Mouse (Mus musculus): Measurements from ENCODE around the gene Pvalb. TPM values are rescaled to one million over a fixed set of nuclear protein-coding genes. Genes with fewer than 3 reads are reported as not detected.

Gene Pvalb
- polyA plus RNA-seq, 1 experiment from 2014 or later = 0.44 TPM

GRCm38 (mm10) chr15:78179775-78180174 is 26.4 kb downstream of the Pvalb start:
- no peaks in the 10 kb centered on the region for H3K36me3 ChIP-seq (ENCODE audit: insufficient read depth, low read length)
- H3K4me3 ChIP-seq (ENCODE audit: low read length) = no peak overlapping the region
- H3K9me3 ChIP-seq (ENCODE audit: low read length) = no peaks in the 10 kb centered on the region
- peaks cover 2% of the 10 kb centered on the region; the same call in 1 of the 2 replicates for H3K4me1 ChIP-seq (ENCODE audit: insufficient read depth, low read length)
- H3K9ac ChIP-seq (replicated peaks; ENCODE audit: low read length) = no peak overlapping the region
- no peak overlapping the region for H3K4me2 ChIP-seq (replicated peaks; ENCODE audit: low read depth, low read length)
- peaks cover 3% of the 10 kb centered on the region; the same call in 1 of the 2 replicates for H3K27me3 ChIP-seq (ENCODE audit: insufficient read depth, low read length)
- no peak overlapping the region for H3K27ac ChIP-seq (ENCODE audit: low read length)
- 68% methylated on average over 3 of the region's 3 CpGs for WGBS
- no peak for ATAC-seq (ENCODE audit: low FRiP score, low TSS enrichment)

DNA sequence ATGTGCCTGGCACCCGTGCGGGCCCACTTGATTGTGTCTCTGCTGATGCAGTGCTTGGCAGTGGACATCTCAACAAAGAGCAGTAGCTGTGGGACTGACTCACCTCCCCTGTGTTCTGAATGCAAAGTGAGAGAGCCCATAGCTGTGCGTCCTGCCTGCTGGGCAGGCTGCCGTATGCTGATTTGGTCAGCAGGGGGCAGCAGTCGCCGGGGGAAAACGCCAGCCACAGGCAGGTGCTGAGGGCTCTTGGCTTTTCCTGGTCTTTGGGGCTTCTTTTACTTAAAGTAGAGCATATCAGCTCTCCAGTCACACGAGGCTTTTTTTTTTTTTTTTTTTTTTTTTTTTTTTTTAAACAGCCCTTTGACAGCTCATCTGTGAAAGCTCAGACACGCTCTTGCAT is 27.8 kb downstream of the Pvalb start:
- Histone ChIP-seq H3K4me3 (ENCODE audit: low read length) (no peak overlapping the region), H3K27ac (ENCODE audit: low read length) (no peak overlapping the region), H3K9me3 (ENCODE audit: low read length) (no peaks in the 10 kb centered on the region), H3K4me2 (replicated peaks; ENCODE audit: low read depth, low read length) (no peak overlapping the region), H3K36me3 (ENCODE audit: insufficient read depth, low read length) (no peaks in the 10 kb centered on the region), H3K4me1 (ENCODE audit: insufficient read depth, low read length) (peaks cover 5% of the 10 kb centered on the region; the same call in 1 of the 2 replicates), H3K9ac (replicated peaks; ENCODE audit: low read length) (no peak overlapping the region), H3K27me3 (ENCODE audit: insufficient read depth, low read length) (no peaks in the 10 kb centered on the region)
- WGBS = 6% methylated on average over 9 of the region's 9 CpGs
- ATAC-seq (ENCODE audit: low FRiP score, low TSS enrichment) = no peak

DNA sequence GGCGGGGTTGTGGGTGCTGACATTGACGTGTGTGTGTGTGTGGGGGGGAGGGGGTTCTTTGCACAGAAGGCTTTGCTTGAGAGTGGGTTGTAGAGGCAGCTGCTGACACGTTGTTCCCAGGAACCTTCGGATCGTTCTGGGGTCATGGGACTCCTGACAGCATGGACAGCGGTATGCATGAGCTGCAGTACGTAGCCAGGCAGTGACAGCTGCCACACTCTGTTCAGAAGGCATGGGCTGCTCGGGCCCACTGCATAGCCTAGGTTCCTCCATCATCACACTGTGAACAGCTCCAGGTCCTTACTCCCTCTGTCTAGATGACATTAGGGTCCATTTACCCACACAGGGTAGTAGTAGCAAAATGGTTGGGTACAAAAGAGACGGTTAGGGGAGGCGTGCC is 28.9 kb downstream of the Pvalb start:
- peaks cover 14% of the 10 kb centered on the region for H3K4me1 ChIP-seq (ENCODE audit: insufficient read depth, low read length)

DNA sequence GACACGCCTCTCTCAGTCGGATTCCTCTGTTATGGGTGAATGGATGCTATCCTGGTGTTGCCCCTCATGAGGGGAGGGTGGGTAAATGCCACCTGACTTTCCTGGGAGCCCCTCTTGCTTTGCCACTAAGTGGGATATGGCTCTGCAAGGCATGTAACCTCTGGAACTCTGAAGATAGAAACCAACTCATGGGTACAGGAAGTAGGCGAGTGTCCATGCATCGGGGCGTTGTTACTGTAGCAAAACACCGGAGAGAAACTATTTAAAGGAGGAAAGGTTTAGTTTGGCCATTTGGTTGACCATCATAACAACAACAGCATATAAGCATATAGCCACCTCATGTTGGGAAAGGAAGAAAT is 31.3 kb downstream of the Pvalb start:
- Histone ChIP-seq H3K27ac (ENCODE audit: low read length) (0 out of 2 replicates have a peak overlapping the region, but pooled peaks have one; percentile 6), H3K9me3 (ENCODE audit: low read length) (no peaks in the 10 kb centered on the region), H3K27me3 (ENCODE audit: insufficient read depth, low read length) (no peaks in the 10 kb centered on the region), H3K4me2 (replicated peaks; ENCODE audit: low read depth, low read length) (peak overlapping the region; percentile 50), H3K36me3 (ENCODE audit: insufficient read depth, low read length) (no peaks in the 10 kb centered on the region), H3K4me3 (ENCODE audit: low read length) (peak overlapping the region; percentile 70), H3K9ac (replicated peaks; ENCODE audit: low read length) (peak overlapping the region; percentile 59), H3K4me1 (ENCODE audit: insufficient read depth, low read length) (peaks cover 14% of the 10 kb centered on the region)
- WGBS = 69% methylated on average over 6 of the region's 6 CpGs
- ATAC-seq (ENCODE audit: low FRiP score, low TSS enrichment) = no peak

More for the DNA sequence above, 28.9 kb downstream of the Pvalb start:
- WGBS = 66% methylated on average over 10 of the region's 10 CpGs
- no peak overlapping the region for H3K9ac ChIP-seq (replicated peaks; ENCODE audit: low read length)
- H3K36me3 ChIP-seq (ENCODE audit: insufficient read depth, low read length) = no peaks in the 10 kb centered on the region
- H3K27ac ChIP-seq (ENCODE audit: low read length) = no peak overlapping the region
- H3K4me2 ChIP-seq (replicated peaks; ENCODE audit: low read depth, low read length) = no peak overlapping the region
- ATAC-seq (ENCODE audit: low FRiP score, low TSS enrichment) = no peak
- no peaks in the 10 kb centered on the region for H3K9me3 ChIP-seq (ENCODE audit: low read length)
- H3K4me3 ChIP-seq (ENCODE audit: low read length) = no peak overlapping the region
- H3K27me3 ChIP-seq (ENCODE audit: insufficient read depth, low read length) = no peaks in the 10 kb centered on the region

- peaks cover 14% of the 10 kb centered on the region for H3K4me1 ChIP-seq (ENCODE audit: insufficient read depth, low read length)
- peak; percentile 98 for ATAC-seq (ENCODE audit: low FRiP score, low TSS enrichment)
- H3K4me3 ChIP-seq (ENCODE audit: low read length) = peak within 1 kb of the TSS; percentile 70
- peak within 1 kb of the TSS; percentile 77 for H3K4me2 ChIP-seq (replicated peaks; ENCODE audit: low read depth, low read length)
- H3K27ac ChIP-seq (ENCODE audit: low read length) = peak within 1 kb of the TSS; percentile 6; the same call in 1 of the 2 replicates
- WGBS = under 1% methylated on average over 40 of the region's 40 CpGs
- H3K9me3 ChIP-seq (ENCODE audit: low read length) = no peaks in the 10 kb centered on the region
- no peaks in the 10 kb centered on the region for H3K27me3 ChIP-seq (ENCODE audit: insufficient read depth, low read length)
- peak within 1 kb of the TSS; percentile 72 for H3K9ac ChIP-seq (replicated peaks; ENCODE audit: low read length)
- no peaks in the 10 kb centered on the region for H3K36me3 ChIP-seq (ENCODE audit: insufficient read depth, low read length)
These were observed 32.0 kb downstream of the Pvalb start, which contains the start of gene Ift27 for GRCm38 (mm10) chr15:78173972-78174886. Gene Ift27 (minus strand): TSS chr15:78174107.

- H3K27ac ChIP-seq (ENCODE audit: low read length) = no peak overlapping the region; the same call in 1 of the 2 replicates
- no peak; the same call in 1 of the 2 replicates for ATAC-seq (ENCODE audit: low FRiP score, low TSS enrichment)
- H3K9ac ChIP-seq (replicated peaks; ENCODE audit: low read length) = peak overlapping the region; percentile 72
- peak overlapping the region; percentile 70 for H3K4me3 ChIP-seq (ENCODE audit: low read length)
- no peaks in the 10 kb centered on the region for H3K36me3 ChIP-seq (ENCODE audit: insufficient read depth, low read length)
- WGBS = 25% methylated on average over 26 of the region's 26 CpGs
- H3K4me1 ChIP-seq (ENCODE audit: insufficient read depth, low read length) = peaks cover 14% of the 10 kb centered on the region
- no peaks in the 10 kb centered on the region for H3K27me3 ChIP-seq (ENCODE audit: insufficient read depth, low read length)
- H3K4me2 ChIP-seq (replicated peaks; ENCODE audit: low read depth, low read length) = peak overlapping the region; percentile 77
- no peaks in the 10 kb centered on the region for H3K9me3 ChIP-seq (ENCODE audit: low read length)
These were observed 33.0 kb downstream of the Pvalb start for GRCm38 (mm10) chr15:78172899-78173817.

- Histone ChIP-seq H3K9ac (replicated peaks; ENCODE audit: low read length) (no peak overlapping the region), H3K4me3 (ENCODE audit: low read length) (no peak overlapping the region), H3K27me3 (ENCODE audit: insufficient read depth, low read length) (no peaks in the 10 kb centered on the region), H3K9me3 (ENCODE audit: low read length) (no peaks in the 10 kb centered on the region), H3K36me3 (ENCODE audit: insufficient read depth, low read length) (no peaks in the 10 kb centered on the region), H3K4me1 (ENCODE audit: insufficient read depth, low read length) (peaks cover 14% of the 10 kb centered on the region), H3K4me2 (replicated peaks; ENCODE audit: low read depth, low read length) (no peak overlapping the region; the same call in 1 of the 2 replicates), H3K27ac (ENCODE audit: low read length) (no peak overlapping the region)
- WGBS = 81% methylated on average over 11 of the region's 11 CpGs
- ATAC-seq (ENCODE audit: low FRiP score, low TSS enrichment) = no peak
These were observed 33.8 kb downstream of the Pvalb start for GRCm38 (mm10) chr15:78172256-78172898.

DNA sequence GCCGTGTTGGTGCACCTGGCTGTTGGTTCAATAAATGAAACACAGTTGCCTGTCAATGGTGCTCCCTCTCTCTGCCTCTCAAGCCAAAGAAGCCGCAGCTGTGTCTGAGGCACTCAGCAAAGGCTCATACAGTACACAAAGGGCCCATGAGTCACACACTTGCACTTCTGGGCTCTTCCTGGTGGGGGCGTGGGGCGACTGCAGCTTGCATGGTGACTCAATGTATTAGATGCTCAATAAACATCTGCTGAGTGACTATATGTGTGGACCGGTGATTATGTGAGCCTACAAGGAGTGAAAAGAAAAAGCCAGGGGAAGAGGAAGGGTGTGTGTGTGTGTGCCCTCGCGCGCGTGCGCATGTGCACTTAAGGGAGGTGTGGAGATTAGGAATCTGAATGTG is 34.5 kb downstream of the Pvalb start:
- ATAC-seq (ENCODE audit: low FRiP score, low TSS enrichment) = no peak
- Histone ChIP-seq H3K4me3 (ENCODE audit: low read length) (no peak overlapping the region), H3K4me1 (ENCODE audit: insufficient read depth, low read length) (peaks cover 14% of the 10 kb centered on the region), H3K9ac (replicated peaks; ENCODE audit: low read length) (no peak overlapping the region), H3K27ac (ENCODE audit: low read length) (no peak overlapping the region), H3K27me3 (ENCODE audit: insufficient read depth, low read length) (no peaks in the 10 kb centered on the region), H3K36me3 (ENCODE audit: insufficient read depth, low read length) (no peaks in the 10 kb centered on the region), H3K4me2 (replicated peaks; ENCODE audit: low read depth, low read length) (no peak overlapping the region), H3K9me3 (ENCODE audit: low read length) (no peaks in the 10 kb centered on the region)
- 96% methylated on average over 10 of the region's 10 CpGs for WGBS

DNA sequence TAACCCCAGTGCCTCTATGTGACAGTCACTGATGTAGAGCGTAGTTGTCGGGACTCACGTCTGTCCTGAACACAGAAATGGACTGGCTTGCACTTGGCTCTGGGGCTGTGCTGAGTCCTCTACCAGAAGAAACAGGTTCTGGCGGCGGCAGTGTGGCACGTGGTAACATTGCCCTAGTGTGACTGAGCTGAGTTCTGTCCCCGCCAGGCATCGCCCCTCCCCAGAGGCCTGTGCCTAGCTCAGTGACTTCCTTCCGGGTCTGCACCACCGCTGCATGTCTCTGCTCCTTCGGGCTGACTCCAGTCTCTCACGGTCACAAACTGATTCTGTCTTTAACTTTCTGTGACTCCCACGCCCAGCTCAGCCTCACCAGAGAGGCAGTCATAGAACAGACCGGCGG is 35.5 kb downstream of the Pvalb start:
- Histone ChIP-seq H3K9ac (replicated peaks; ENCODE audit: low read length) (no peak overlapping the region), H3K4me2 (replicated peaks; ENCODE audit: low read depth, low read length) (no peak overlapping the region), H3K36me3 (ENCODE audit: insufficient read depth, low read length) (no peaks in the 10 kb centered on the region), H3K27ac (ENCODE audit: low read length) (no peak overlapping the region), H3K9me3 (ENCODE audit: low read length) (no peaks in the 10 kb centered on the region), H3K27me3 (ENCODE audit: insufficient read depth, low read length) (no peaks in the 10 kb centered on the region), H3K4me3 (ENCODE audit: low read length) (no peak overlapping the region), H3K4me1 (ENCODE audit: insufficient read depth, low read length) (peaks cover 14% of the 10 kb centered on the region)
- ATAC-seq (ENCODE audit: low FRiP score, low TSS enrichment) = no peak
- WGBS = 87% methylated on average over 15 of the region's 15 CpGs
